Mouse (Mus musculus) ES-E14 (cell line): ENCODE results near the gene Olfml2a. TPM values are rescaled to one million over a fixed set of nuclear protein-coding genes. Genes with fewer than 3 reads are reported as not detected.

Experiments used
- DNase-seq: peaks from one replicate; pipeline ENCODE4 v3.0.0-alpha.2; 2013; ENCODE audit warnings: low read depth, low spot score
- H3K27ac ChIP-seq: 2 replicates; pipeline ENCODE4 v1.5.1; 2012; ENCODE audit warnings: low read depth, mild to moderate bottlenecking, low read length, moderate library complexity, mixed read lengths; ENCODE audit not compliant: poor library complexity, insufficient read depth, severe bottlenecking
- H3K36me3 ChIP-seq: 2 replicates; pipeline ENCODE4 v1.6.1; 2012; ENCODE audit warnings: mild to moderate bottlenecking, low read length, moderate library complexity, mixed read lengths; ENCODE audit not compliant: control insufficient read depth, poor library complexity, insufficient read depth, severe bottlenecking
- H3K4me1 ChIP-seq, 2 experiments: fragments of 150-350 bp in 1 of 2; sonication (generic) in 1 of 2; 2 replicates each; pipeline ENCODE4 v1.6.1; 2012; ENCODE audit warnings: low read length in 2 of 2, mild to moderate bottlenecking in 1 of 2, mixed read lengths in 1 of 2; ENCODE audit not compliant: control insufficient read depth in 2 of 2, insufficient read depth in 2 of 2, poor library complexity in 1 of 2
- H3K4me3 ChIP-seq, 2 experiments: fragments of 150-350 bp in 1 of 2; sonication (generic) in 1 of 2; 2 replicates each; pipeline ENCODE4 v1.5.1; 2012; ENCODE audit warnings: low read length in 2 of 2, low read depth in 1 of 2, mild to moderate bottlenecking in 1 of 2, mixed read lengths in 1 of 2; ENCODE audit not compliant: insufficient read depth in 1 of 2, poor library complexity in 1 of 2, severe bottlenecking in 1 of 2
- H3K9ac ChIP-seq: 2 replicates; pipeline ENCODE4 v1.6.1; 2012; ENCODE audit warnings: low read depth, mild to moderate bottlenecking, low read length, mixed read lengths; ENCODE audit not compliant: poor library complexity, insufficient read depth, severe bottlenecking
- H3K9me3 ChIP-seq: fragments of 150-350 bp; sonication (generic); 2 replicates; pipeline ENCODE4 v1.6.1; 2012; ENCODE audit warnings: low read depth, mild to moderate bottlenecking, low read length; ENCODE audit not compliant: control insufficient read depth, insufficient read depth
- CHD2 ChIP-seq: IDR thresholded peaks from 2 replicates; pipeline ENCODE4 v1.6.1; 2014; ENCODE audit warnings: mild to moderate bottlenecking, low read depth, low read length, inconsistent platforms
- HCFC1 ChIP-seq: IDR thresholded peaks from 2 replicates; pipeline ENCODE4 v1.6.1; 2012; ENCODE audit warnings: low read length, inconsistent platforms, borderline replicate concordance; ENCODE audit not compliant: insufficient read depth
- MAFK ChIP-seq: IDR thresholded peaks from 2 replicates; pipeline ENCODE4 v1.6.1; 2014; ENCODE audit warnings: mild to moderate bottlenecking, low read depth, low read length, inconsistent platforms; ENCODE audit not compliant: insufficient read depth
- ZC3H11A ChIP-seq: IDR thresholded peaks from 2 replicates; pipeline ENCODE4 v1.6.1; 2012; ENCODE audit warnings: low read depth, mild to moderate bottlenecking, inconsistent platforms, low read length, borderline replicate concordance
- ZNF384 ChIP-seq: IDR thresholded peaks from 2 replicates; pipeline ENCODE4 v1.6.1; 2012; ENCODE audit warnings: low read depth, low read length, inconsistent platforms
- in situ Hi-C, 2 experiments: fragments of 600-800 bp; cut with MboI; formaldehyde crosslinking; loops; one replicate each; pipeline ENCODE4 v1.15.1; 2025; ENCODE audit warnings: low sequenced_read_pairs in 2 of 2, inconsistent platforms in 1 of 2; ENCODE audit not compliant: unreplicated experiment in 2 of 2
- total RNA-seq: library from RNA; depleted of rRNA; stranded (reverse); fragments of 300-350 nt; gene quantifications from 2 replicates; pipeline ENCODE4 v1.2.3, GENCODE M21; 2012

Olfml2a gene
- total RNA-seq, 1 experiment, result 0.27 TPM

DNA sequence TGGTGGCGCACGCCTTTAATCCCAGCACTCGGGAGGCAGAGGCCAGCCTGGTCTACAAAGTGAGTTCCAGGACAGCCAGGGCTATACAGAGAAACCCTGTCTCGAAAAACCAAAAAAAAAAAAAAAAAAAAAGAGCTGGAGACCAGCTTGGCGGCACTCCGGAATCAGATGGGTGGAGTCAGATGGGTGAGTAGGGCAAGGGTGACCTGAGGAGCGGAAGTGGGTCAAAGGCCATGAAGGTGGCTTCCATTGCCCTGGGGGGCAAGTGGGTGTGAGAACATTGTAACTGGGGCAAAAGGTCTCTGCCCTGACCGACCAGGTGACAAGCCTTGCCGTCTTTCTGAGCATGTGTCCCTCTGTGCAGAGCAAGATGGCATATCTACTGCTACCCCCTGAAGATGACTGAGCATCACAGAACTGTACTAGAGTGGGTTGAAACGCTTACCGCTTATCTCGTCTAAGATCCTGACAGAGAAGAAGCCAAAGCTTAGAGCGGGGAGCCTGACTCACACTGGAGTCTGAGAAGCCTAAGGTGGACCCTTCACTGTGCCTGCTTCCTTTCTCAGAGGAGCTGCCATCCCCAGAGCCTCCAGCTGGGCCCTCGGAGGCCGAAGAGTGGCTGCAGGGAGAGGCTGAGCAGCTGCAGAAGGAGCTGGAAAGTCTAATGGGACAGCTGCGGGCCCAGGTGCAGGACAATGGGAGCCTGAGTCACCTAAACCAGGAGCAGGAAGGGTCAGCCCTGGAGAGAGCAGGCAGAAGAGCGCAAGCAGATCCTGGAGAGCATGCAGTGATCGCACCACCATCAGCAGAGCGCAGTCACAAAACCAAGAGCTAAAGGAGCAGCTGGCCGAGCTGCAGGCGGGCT, 44.4 kb downstream of the Olfml2a start:
- no peak for TF ChIP-seq HCFC1
- peak; percentile 51 for TF ChIP-seq ZNF384
- no peaks in the 10 kb centered on the region for H3K36me3 ChIP-seq
- peak overlapping the region; percentile 23 to 50; a peak in 3 of 4 replicates for H3K4me3 ChIP-seq
- in situ Hi-C loops, result no loop called here
- H3K9ac ChIP-seq, result peak overlapping the region; percentile 8; the same call in 1 of the 2 replicates
- DNase-seq, result no peak
- peaks cover 0 to 17% of the 10 kb centered on the region in 2 experiments; a peak in 1 of 4 replicates for H3K4me1 ChIP-seq
- H3K9me3 ChIP-seq, result no peaks in the 10 kb centered on the region
- H3K27ac ChIP-seq, result no peak overlapping the region

DNA sequence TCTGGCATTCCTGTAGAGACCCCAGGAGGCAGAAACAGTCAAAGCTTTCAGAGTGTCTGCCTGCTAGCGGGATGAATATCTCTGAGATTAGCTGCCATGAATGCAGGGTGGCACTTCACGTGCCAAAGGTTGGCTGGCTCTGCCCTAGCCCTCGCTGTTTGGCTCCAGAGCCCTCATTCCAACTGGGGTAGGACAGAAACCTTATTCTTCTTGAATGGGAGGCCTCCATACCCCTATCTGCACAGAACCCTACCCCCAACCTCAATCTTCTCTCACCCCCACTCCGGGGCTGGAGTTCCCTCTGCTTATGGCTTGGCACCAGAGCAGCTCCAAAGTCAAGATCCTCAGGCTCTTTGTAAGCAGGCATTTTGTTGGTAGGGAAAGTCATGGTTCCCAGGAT, 46.1 kb downstream of the Olfml2a start:
- H3K27ac ChIP-seq, result no peak overlapping the region
- no peak overlapping the region for H3K4me3 ChIP-seq
- H3K36me3 ChIP-seq, result no peaks in the 10 kb centered on the region
- no peaks in the 10 kb centered on the region for H3K9me3 ChIP-seq
- H3K9ac ChIP-seq, result no peak overlapping the region
- peaks cover 0 to 17% of the 10 kb centered on the region in 2 experiments; a peak in 1 of 4 replicates for H3K4me1 ChIP-seq
- DNase-seq, result no peak
- in situ Hi-C loops, result no loop called here
- TF ChIP-seq ZC3H11A, result no peak
- no peak for TF ChIP-seq ZNF384
- no peak for TF ChIP-seq CHD2
- TF ChIP-seq HCFC1, result no peak
- TF ChIP-seq MAFK, result no peak

DNA sequence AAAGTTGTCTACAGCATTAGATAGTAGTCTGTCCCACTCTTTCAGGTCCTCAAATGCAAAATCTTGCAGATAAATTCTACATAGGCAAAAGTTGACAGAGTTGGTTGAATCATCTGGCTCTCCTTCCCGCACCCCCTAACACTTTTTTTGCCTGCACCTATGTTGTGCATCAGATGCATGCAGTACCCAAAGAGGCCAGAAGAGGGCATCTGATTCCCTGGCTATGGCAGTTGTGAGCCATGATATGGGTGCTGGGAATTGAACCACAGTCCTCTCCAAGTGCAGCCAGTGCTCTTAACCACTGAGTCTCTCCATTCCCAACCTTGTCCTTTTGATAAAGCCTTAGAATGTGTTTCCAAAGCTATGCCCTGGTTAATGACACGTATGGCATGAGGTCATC, 51.7 kb downstream of the Olfml2a start:
- in situ Hi-C loops, result no loop called here
- Histone ChIP-seq H3K4me3 (no peak overlapping the region), H3K36me3 (no peaks in the 10 kb centered on the region), H3K9ac (no peak overlapping the region), H3K9me3 (no peaks in the 10 kb centered on the region), H3K4me1 (peaks cover 5 to 8% of the 10 kb centered on the region in 2 experiments; a peak in 2 of 4 replicates), H3K27ac (no peak overlapping the region)
- no peak for TF ChIP-seq CHD2
- TF ChIP-seq ZNF384, result no peak
- TF ChIP-seq HCFC1, result no peak
- no peak; the same call in 1 of the 2 replicates for TF ChIP-seq ZC3H11A
- no peak for TF ChIP-seq MAFK
- DNase-seq, result no peak

DNA sequence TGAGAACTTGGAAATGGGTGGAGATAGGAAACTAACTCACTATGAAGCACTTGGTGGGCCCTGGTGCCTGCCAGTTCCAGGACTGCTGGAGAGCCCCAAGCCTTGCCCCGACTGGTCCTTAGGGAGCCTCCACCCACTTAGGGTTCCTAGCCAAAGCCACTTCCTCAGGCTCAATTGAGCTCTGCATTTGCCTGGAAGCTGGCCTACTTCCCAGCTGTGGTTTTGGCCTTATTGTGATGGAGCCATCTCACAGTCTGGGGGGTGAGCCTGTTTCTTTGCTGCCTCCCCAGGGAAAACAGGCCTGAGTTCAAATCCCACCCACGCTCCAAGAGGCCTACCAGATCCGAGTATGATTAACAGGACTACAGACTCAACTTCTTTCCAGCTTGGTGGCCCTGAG, 54.8 kb downstream of the Olfml2a start:
- TF ChIP-seq ZC3H11A (no peak), CHD2 (no peak), ZNF384 (no peak), MAFK (no peak), HCFC1 (no peak)
- Histone ChIP-seq H3K36me3 (no peaks in the 10 kb centered on the region), H3K4me1 (peaks cover 5 to 8% of the 10 kb centered on the region in 2 experiments; a peak in 2 of 4 replicates), H3K9ac (no peak overlapping the region), H3K27ac (no peak overlapping the region), H3K9me3 (no peaks in the 10 kb centered on the region), H3K4me3 (no peak overlapping the region)
- in situ Hi-C loops, result no loop called here
- DNase-seq, result no peak
